Mouse (Mus musculus) lung, postnatal 0 days (tissue): ENCODE data around the gene Nfic.

ENCODE experiments used
- CTCF ChIP-seq: IDR thresholded peaks from 2 replicates; pipeline ENCODE4 v1.5.1; 2016; ENCODE audit warnings: antibody characterized with exemption, mild to moderate bottlenecking
- EP300 ChIP-seq: IDR thresholded peaks from 2 replicates; pipeline ENCODE4 v1.6.1; 2016; ENCODE audit warnings: antibody characterized with exemption, mild to moderate bottlenecking, control low read depth

DNA sequence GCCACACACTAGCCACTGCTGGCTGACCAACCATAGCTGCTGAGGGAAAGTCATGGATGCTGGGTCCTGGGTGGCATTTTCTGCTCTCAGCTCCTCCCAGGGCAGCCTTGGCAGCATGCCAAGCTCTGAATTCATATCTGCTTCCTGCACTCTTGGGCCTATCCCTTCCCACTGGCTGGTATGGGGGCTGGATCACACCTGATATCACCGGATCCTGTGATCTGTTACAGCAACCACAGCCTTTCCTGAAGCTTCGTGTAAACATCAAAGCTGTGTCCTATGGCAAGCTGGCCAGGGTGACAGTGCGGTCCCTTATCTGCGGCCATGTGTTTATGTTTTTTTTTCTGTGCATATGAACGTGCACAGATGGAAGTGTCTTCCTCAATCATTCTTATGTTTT lies 73.4 kb downstream of the Nfic start:
- TF ChIP-seq CTCF, result no peak
- TF ChIP-seq EP300, result peak; percentile 95
